Mouse (Mus musculus) CD8-positive naive resting alpha-beta T cell, adult 2 months (primary cell): ENCODE results near the gene Aff3.

Experiments
- DNase-seq, 2 experiments: peaks; one replicate each; pipeline ENCODE4 v3.0.0; 2022; ENCODE audit warnings: low read depth in 2 of 2, low spot score in 2 of 2

Gene Aff3

DNA sequence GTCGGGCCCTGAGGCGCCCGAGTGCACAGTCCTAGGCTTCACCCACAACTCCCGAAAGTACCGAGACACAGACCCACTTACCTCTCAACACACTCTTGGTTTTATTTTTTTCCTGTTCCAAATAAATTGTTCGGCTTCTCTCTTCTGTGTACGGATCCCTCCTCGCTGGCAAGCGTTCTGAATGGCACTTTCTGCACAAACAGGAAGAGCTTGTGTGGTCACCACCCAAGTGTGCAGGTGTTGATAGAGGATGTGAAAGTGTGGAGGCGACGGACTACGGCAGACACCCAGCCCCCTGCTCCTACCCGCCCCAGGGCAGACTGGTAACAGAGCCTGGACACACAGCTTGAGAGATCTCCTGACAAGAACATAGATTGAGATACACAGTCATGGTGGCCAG is at the start of gene Aff3:
TSS of gene Aff3 (minus strand) at position 179 of the 400 bp plus-strand sequence.
- DNase-seq, result peak; percentile 44 to 60

DNA sequence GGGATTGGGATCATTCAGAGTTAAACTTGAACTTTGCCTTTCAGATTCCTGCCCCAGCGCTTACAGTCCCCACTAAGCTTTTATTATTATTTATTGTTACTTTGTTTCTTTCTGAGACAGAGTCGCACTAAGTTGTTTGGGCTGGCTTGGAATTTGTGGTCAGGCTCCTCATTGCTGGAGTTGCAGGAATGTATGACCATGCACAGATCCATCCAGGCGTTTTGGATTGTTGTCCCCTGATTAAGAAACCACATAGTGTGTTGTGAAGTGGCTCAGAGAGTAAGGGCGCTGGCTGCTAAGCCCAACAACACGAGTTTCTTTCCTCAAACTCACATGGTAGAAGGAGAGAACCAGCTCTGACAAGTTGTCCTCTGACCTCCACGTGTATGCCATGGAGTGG is 35.9 kb upstream of the Aff3 start:
- no peak for DNase-seq

DNA sequence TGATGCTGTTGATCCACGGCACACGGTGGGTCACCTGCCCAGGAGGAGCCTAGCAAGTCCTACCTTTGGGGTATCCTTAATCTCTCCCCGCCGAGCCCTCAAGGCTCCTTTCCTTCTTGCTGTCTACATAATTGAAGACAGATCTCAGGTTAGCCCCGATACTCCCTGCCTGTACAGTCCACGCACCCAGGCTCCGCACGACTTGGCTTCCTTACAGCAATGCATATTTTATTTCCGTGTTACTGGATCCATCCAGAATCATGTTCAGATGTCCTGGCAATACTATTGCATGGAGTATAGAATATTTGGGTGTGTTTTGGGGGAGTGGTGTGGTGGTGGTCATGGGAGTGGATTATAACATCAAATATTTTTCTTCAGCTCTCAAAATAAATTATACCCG is 34.5 kb upstream of the Aff3 start:
- no peak for DNase-seq

DNA sequence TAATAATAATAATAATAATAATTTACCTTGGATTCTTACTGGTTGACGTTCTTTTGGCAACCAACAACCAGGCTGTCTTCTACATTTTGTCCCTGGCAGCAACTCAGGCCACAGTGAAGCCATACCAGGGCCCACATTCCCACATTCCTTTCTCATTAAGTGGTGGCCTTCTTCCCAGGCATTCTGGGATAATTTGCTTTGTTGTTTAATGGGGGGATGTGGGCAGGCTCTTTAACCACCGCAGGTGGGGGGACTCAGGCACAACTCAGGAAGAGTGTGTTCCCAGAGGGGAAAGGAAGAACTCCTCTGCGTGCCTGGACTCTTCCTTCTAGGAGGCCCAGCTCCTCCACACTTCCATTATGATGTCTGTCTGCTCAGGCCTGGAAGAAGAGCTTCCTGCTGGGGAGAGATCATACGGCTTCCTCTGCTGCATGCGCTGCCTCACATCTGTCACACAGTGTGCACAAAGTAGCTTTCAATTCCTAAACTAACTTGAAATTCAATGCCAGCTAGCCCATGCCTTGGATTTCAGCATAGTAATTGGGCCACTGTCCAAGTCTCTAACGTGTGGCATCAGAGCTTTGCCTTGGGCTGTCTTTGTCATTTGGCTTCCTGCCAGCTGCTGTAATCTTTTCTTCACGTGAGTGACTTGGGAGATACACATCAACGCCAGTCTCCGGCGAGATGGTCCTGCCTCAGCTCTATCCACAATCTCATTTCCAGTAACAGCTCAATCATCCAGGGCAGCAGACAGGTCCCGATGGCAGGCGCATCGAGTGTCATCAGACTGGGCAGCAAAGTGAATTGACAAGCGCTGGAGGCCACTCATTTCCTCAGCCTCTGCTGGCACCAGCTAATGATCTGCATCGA is 31.3 kb upstream of the Aff3 start:
- DNase-seq, result no peak

GRCm38 (mm10) chr1:38695089-38695811 is 30.5 kb upstream of the Aff3 start:
- no peak for DNase-seq

- peak; percentile 42 to 57 for DNase-seq
Measured at GRCm38 (mm10) chr1:38694142-38694541, 29.4 kb upstream of the Aff3 start.

GRCm38 (mm10) chr1:38690471-38690870 is 25.7 kb upstream of the Aff3 start:
- DNase-seq, result no peak

DNA sequence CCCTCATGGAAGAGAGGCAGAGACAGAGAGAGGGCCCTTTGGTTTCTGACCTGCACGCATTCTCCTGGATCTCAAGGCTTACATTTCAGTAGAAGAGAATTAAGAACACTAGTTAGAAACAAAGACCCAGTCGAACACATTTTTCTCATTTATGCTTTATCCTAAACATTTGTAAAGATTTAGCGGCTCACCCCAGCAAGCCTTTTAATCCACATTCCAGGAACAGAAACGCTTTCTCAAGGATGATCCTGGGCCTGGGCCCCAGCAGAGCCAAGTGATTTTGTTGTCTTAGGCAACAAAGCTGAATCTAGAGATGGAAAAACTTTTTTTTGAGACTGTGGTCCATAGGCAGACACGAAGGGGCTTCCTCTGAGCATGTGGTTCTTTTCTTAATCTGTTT is 23.5 kb upstream of the Aff3 start:
- no peak for DNase-seq

DNA sequence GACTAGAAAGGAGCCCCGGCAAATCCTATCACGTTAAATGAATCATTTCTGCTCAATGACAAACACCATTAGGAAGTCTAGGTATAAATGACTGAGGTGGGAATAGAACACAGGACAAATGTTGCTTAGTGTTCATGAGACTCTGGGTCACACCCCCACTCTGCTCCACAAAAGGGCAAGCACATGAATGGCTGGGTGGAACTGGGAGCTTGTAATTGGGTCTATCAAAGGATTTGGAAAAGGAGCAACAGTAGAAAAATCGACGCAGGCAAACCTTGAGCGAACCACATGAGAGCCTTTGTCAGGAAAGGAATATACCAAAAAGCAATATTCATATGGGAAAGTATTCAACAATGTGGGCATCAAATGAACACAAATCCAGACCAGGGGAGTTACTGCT is 21.0 kb upstream of the Aff3 start:
- DNase-seq, result no peak

DNA sequence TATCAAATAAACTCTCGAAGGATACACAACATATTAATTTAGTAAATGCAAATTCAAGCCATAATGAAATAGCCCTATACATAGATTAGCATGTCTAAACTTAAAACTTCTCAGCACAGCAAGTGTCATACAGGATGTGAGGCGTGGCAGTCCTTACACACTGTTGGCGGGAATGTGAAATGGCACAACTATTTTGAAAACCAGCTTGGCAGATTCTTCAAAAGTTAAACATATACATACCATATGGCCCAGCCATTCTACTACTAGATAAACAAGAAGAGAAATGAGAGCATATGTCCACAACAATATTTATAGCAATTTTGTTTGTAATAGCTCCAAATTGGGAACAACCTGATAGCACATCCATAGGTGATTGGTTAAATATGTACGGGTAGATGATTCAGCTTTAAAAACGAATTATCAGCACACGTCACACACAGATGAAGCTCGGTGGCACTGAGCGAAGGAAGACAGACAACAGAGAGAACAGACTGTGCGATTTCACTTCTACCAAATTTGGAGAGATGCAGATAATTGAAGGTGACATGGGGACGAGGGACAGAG is 18.5 kb upstream of the Aff3 start:
- no peak for DNase-seq

GRCm38 (mm10) chr1:38679890-38680289 is 15.1 kb upstream of the Aff3 start:
- no peak for DNase-seq

DNA sequence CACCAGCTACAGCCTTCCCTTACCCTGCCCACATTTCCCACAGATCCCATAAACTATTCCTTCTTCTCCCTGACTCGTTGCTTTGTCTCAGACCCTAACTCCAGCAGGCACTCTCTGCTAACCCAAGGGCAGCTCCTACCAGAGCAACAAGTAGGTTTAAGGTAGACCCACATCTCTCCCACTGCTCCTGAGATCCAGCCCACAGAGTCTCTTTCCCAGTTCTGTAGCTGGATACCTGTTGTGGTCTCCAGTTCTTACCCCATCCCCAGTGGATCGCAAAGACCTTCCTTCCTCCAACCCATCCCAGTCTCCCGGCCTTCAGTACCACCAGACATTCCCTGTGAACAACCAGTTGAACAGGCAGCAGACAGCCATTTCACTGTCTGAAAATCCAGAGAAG is 7.0 kb upstream of the Aff3 start:
- no peak for DNase-seq

GRCm38 (mm10) chr1:38671019-38671418 is 6.3 kb upstream of the Aff3 start:
- DNase-seq, result no peak

DNA sequence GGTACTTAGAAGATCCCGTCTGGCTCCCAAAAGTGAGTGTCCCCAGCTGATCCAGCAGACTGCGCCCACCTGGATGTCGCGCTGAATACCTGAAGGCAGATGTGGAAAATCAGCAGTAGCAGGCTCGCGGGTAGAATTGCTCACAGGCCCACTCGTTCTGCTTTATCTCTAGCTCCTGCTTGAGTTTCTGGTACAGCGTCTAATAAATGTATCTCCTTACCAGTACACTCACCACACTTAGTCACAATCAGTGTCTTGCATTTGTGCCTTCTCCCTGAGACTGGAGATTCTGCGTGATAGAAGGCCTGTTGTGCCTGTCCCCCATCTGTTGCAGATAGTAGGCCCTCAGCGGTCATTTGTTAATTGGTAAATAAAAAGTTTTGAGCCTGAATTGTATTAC is 3.6 kb upstream of the Aff3 start:
- no peak for DNase-seq

- no peak for DNase-seq
Measured at GRCm38 (mm10) chr1:38667892-38668291, 3.1 kb upstream of the Aff3 start.

DNA sequence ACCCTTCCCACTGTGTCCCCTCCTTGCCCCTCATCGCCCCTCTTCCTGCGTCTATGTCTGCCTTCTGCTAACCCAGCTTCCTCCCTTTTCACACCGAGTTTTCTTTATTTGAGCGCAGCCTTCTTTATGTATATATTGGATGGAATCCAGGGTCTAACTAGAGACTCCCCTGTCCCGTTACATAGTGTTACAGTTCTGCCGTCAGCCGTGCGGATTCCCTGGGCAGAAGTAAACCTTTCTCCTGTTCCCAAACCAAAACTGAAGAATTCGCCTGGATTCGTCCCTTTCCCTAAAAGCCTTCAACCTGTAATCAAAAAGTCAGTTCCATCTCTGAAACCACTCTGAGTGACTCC is 2.0 kb upstream of the Aff3 start:
- no peak for DNase-seq

DNA sequence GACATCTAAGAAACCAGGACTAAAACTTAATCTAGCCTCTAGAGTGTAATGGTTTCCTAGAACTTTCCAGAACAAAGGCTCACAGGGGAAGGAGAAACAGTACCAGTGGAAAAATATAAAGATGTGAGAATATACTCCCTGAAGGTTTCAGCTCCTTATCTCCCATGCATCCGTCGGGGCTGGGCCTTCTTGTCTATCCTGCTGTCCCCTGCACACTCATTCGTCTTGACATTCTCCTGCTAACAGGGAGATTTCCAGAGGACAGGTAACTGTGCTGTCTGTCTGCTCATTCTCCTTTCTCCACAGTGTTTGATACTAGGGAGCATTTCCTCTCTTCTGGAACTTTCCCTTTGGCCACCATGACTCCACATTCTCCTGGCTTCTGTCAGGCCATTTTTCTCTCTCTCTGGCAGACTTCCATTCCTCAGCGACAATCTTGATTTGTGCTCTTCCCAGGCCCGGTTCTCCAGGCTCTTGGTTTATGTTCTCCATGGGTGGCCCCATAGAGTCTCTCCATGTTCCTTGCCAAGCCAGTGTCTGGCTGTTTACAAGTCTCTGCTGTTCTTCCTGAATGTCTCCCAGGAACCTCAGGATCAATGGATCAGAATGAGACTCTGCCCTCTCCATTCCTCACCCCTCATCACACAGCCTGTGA is 1.5 kb upstream of the Aff3 start:
- DNase-seq, result no peak

DNA sequence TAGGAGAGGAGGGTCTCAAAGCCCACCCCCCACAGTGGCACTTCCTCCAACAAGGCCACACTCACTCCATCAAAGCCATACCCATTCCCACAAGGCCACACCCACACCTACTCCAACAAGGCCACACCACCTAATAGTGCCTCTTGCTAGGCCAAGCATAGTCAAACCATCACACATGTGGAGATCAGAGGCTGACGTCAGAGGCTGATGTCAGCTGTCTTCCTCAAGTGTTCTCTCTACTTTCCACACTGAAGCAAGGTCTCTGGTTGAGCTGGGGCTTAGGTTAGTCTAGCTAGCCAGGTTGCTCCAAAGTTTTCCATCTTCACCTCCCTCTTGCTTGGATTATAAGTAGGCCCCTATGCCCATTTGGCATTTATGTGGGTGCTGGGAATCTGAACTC is 856 bp upstream of the Aff3 start:
- DNase-seq, result peak; percentile 21 to 56

DNA sequence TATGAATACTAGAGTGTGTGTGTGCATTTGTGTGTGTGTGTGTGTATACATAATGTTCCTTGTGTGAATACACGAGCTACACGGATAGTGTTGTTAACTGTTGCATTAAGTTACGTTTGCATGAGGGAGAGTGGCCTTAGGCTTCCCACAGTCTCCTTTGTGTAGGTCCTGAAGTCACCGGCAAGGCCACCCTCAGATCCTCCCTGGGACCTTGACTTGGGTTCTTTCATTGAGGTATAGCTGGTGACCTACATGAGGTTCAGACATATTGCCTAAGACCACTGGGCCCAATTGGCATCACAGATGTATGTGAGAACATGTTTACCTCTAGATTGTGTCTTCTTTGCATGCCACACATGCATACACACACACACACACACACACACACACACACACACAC is 494 bp downstream of the Aff3 start:
- DNase-seq, result no peak

GRCm38 (mm10) chr1:38662616-38663193 is 2.0 kb downstream of the Aff3 start:
- DNase-seq, result no peak

DNA sequence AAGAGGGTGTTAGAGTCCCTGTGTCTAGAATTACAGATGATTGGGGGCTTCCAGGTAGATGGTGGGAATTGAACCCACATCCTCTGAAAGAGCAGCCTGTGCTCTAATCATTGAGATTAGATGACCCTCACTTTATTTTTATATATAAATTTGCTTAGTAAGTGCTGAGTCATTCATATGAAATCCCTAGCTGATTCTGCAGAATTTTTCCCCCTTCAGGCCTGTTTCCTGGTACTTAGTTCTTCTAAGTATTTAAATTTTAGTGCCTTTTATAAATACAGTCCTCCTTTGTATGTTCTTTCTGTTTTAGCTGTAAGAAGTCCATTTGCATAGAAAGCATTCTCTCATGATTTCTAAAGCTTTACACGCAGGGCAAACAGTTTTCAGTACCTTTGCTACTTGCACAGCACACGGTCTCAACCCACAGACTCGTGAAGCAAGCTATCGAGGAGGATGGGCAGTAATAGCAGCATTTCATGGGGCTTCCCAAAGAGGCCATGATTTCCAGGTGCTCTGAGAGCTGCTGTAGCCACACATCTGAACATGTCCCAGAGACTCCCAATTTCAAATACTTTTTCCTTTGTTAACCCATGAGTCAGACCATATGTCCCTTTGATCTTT is 5.7 kb downstream of the Aff3 start:
- no peak for DNase-seq
